Mouse (Mus musculus) skeletal muscle tissue, adult 2 months (tissue): ENCODE data around the gene Casp3.

ENCODE experiments used
- DNase-seq: peaks from one replicate; pipeline ENCODE4 v3.0.0-alpha.2; 2012; ENCODE audit warnings: low read depth, low spot score

The Casp3 gene

GRCm38 (mm10) chr8:46680671-46681365 is 63.7 kb downstream of the Casp3 start:
- no peak for DNase-seq

- peak; percentile 86 for DNase-seq
Observed at GRCm38 (mm10) chr8:46686664-46687336, 69.7 kb downstream of the Casp3 start.
